Mouse (Mus musculus): Measurements from ENCODE around the gene Fam222b. TPM values are rescaled to one million over a fixed set of nuclear protein-coding genes. Genes with fewer than 3 reads are reported as not detected.

Fam222b gene
- polyA plus RNA-seq, 2 experiments from 2014 or later = 11.0 to 14.9 TPM

Other genes starting within 250 kb of the Fam222b start
- 1 to 10 TPM in 1 of 2 experiments, under 1 TPM in 1; 0.19 to 2.2 TPM for gene Pipox, start 200.6 kb upstream of the Fam222b start, polyA plus RNA-seq (2017; shearing (Covaris generic))
- gene Sez6, start 163.9 kb upstream of the Fam222b start, polyA plus RNA-seq (2017; shearing (Covaris generic)) = not detected
- 10 to 100 TPM; 28.5 to 31.9 TPM for gene Phf12, start 111.9 kb upstream of the Fam222b start, polyA plus RNA-seq (2017; shearing (Covaris generic))
- gene Dhrs13, start 62.4 kb upstream of the Fam222b start, polyA plus RNA-seq (2017; shearing (Covaris generic)) = 1 to 10 TPM; 1.0 to 2.5 TPM
- gene Flot2, start 56.7 kb upstream of the Fam222b start, polyA plus RNA-seq (2017; shearing (Covaris generic)) = 10 to 100 TPM; 20.2 to 26.1 TPM
- 10 to 100 TPM; 39.9 to 61.8 TPM for gene Eral1, start 14.3 kb upstream of the Fam222b start, polyA plus RNA-seq (2017; shearing (Covaris generic))
- 1 to 10 TPM; 3.3 to 6.7 TPM for gene Traf4, start 70.9 kb downstream of the Fam222b start, polyA plus RNA-seq (2017; shearing (Covaris generic))
- 10 to 100 TPM; 10.4 to 12.2 TPM for gene Nek8, start 82.0 kb downstream of the Fam222b start, polyA plus RNA-seq (2017; shearing (Covaris generic))
- gene Tlcd1, start 82.1 kb downstream of the Fam222b start, polyA plus RNA-seq (2017; shearing (Covaris generic)) = 1 to 10 TPM; 2.9 to 3.6 TPM
- gene Rpl23a, start 88.9 kb downstream of the Fam222b start, polyA plus RNA-seq (2017; shearing (Covaris generic)) = 1,000 to 10,000 TPM; 3,408 to 3,991 TPM
- gene Rab34, start 93.8 kb downstream of the Fam222b start, polyA plus RNA-seq (2017; shearing (Covaris generic)) = not detected
- gene Proca1, start 98.7 kb downstream of the Fam222b start, polyA plus RNA-seq (2017; shearing (Covaris generic)) = 1 to 10 TPM; 2.2 to 6.0 TPM
- 100 to 1,000 TPM in 1 of 2 experiments, 10 to 100 TPM in 1; 95.5 to 102 TPM for gene Sdf2, start 151.1 kb downstream of the Fam222b start, polyA plus RNA-seq (2017; shearing (Covaris generic))
- gene Supt6, start 151.3 kb downstream of the Fam222b start, polyA plus RNA-seq (2017; shearing (Covaris generic)) = 10 to 100 TPM; 18.2 to 32.4 TPM
- gene 2610507B11Rik, start 167.1 kb downstream of the Fam222b start, polyA plus RNA-seq (2017; shearing (Covaris generic)) = 10 to 100 TPM; 34.2 to 48.1 TPM
- gene BC030499, start 196.2 kb downstream of the Fam222b start, polyA plus RNA-seq (2017; shearing (Covaris generic)) = under 1 TPM in 1 of 2 experiments, not detected in 1; 0.63 TPM
- gene Spag5, start 206.9 kb downstream of the Fam222b start, polyA plus RNA-seq (2017; shearing (Covaris generic)) = 1 to 10 TPM; 2.8 to 4.3 TPM
- 10 to 100 TPM; 10.9 to 14.9 TPM for gene Aldoc, start 228.3 kb downstream of the Fam222b start, polyA plus RNA-seq (2017; shearing (Covaris generic))
- gene Pigs, start 233.8 kb downstream of the Fam222b start, polyA plus RNA-seq (2017; shearing (Covaris generic)) = 100 to 1,000 TPM in 1 of 2 experiments, 10 to 100 TPM in 1; 64.1 to 119 TPM
- gene Unc119, start 248.8 kb downstream of the Fam222b start, polyA plus RNA-seq (2017; shearing (Covaris generic)) = 10 to 100 TPM; 11.6 to 13.1 TPM